Mouse (Mus musculus) adrenal gland, adult (tissue): ENCODE measurements at regions not wholly inside any gene's neighbourhood (a gene's known extent, or its start where the extent isn't known, plus 50 kb on each side); places are given as distances from the start of the nearest gene placed in this dataset.
A peak's percentile ranks its signal among the peaks of the same experiment; 100 is the strongest.

Source experiments
- DNase-seq, 2 experiments: peaks; one replicate each; pipeline ENCODE4 v3.0.0; 2022 to 2023; ENCODE audit warnings: low spot score in 1 of 2; ENCODE audit not compliant: inconsistent age in 2 of 2

DNA sequence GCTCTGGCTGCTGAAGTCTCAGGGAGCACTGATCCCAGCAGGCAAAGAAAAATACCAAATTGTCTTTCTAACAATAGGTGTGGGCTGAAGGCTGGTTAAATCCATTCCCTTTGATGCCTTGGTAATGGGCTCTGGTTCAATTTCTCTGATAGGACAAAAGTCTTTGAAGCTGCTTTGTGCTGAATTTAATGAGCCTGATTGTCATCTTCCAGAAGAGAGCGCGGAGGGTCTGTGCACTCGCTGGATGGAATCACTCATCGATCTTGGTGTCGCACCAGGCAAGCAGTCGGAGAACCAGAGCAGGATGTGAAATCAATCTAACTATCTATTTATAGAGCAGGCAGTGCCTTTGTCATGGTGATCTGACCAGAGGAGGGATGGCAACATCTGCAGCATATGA lies 274.6 kb upstream of the Trib2 start:
- DNase-seq, result peak; percentile 9 to 26

DNA sequence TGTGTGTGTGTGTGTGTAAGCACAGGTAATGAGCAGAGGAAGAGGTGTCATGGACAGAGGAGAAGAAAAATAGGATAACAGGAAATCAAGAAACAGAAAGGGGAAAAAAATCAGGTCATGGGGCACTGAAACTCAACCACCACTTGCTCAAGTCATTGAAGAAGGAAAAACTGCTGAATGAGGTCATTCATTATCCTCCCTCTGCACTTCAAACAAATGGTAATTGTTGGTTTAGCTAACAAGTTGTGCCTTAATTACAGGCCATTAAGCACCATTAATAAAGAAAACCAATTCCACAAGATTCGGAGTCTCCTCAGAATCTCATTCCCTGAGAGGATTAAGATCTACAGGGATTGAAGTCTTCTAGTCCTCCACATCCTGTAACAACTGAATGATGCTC lies 266.5 kb upstream of the Trib2 start:
- DNase-seq, result no peak

DNA sequence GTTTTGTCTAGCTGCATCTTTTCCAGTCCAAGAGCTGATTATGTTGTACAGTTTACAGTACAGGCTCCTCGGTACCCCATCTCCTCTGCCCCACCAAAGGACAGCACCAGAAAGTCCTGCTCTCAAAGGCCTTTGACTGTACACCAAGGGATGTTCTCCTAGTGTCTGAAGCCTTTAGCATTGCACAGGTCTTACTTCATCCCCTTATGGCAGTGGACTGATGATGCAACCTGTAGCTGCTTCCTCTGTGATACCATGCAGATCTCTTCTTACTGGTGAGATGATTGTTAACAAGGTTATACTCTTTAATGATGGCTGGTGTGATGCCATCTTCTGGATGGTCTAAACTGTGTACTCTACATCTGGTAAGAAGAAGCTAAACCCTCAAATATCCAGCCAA lies 260.5 kb upstream of the Trib2 start:
- DNase-seq, result no peak

DNA sequence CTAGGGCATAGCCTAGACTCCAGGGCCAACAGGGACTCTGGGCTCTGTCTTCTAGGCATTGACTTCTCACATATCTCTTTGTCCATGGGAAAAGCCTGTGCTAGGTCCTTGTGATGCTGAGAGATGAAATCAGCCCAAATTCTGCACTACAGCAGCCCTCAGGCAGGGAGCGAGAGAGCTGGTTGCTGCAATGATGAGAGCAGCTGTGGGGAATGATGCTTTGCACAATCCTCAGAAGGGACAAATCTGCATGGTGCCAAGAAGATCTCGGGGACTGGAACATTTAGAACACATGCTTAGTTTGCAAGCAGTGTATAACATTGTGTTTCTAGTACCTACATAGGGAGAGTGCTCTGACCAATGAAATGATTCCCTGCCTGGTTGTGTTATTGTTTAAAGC lies 259.2 kb upstream of the Trib2 start:
- DNase-seq, result no peak

DNA sequence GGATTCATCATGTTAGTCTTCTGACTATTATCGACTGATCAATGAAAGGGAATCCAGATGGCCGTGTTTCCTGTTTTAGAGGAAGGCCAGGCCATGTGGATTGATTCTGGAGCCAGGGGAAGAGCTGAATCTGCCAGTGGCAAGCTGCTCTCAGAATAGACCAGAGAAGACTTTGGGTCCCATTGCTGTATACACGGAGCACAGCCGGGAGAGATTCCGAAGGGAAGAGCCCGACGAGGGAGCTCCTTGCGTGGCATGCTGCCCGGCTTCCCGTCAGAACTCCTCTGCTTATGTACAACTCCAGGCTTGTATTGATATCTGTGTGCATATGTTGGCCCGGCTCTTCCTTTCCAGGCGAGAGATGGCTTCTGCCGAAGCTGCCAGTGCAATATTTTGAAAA lies 252.2 kb upstream of the Trib2 start:
- DNase-seq, result no peak

DNA sequence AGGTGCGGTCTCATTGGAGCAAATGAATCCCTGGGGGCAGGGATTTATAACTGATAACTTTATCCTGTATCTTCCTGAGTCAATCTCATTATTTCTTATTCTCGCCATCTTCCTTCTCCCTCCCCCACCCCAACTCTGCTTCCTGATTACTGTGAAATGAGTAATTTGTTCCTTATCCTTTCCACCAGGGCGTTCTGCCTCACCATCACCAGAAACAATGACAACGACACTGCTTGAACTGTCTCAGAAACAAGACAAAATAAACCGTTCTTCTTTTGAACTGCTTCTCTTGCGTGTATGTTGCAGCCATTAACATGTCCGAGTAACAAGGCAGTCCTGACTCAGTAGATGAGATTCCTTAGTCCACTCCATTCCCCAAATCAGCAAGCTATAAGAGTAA lies 246.0 kb upstream of the Trib2 start:
- DNase-seq, result no peak

DNA sequence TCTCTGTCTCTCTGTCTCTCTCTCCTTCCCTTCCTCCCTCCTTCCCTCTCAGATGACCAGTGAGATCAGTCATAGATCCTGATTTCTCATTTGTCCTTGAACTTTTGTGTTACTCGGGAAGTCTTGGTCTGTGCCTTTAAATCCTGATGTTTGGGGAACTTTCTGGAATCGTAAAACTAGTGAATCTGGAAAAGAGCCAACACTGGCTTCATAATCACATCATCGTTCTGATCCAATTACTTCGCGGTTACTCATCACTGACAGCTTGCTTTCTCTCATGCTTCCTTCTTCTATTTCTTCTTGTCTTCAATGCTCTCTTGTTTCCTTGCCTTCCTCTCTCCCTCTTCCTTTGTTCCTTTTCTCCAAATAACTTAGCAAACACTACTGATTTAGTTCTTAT lies 243.7 kb upstream of the Trib2 start:
- peak; percentile 17 to 76 for DNase-seq

DNA sequence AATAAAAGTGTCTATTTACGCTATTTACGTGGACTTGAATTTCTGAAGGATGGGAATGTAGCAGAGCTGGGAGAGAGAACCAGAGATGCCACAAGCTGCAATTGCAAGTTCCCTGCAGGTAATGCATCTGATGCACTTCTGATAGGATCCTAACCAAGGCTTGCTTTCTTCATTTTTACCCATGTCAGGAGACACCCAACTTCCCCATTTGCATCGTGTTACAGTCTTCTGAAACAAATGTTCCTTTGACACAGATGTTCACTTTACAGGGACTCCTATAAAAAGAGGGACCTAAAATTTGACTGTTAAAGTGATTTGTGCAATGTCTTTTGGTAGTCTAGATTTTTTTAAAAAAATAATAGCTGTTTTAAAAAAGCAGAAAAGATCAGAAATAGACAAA lies 241.5 kb upstream of the Trib2 start:
- DNase-seq, result no peak

DNA sequence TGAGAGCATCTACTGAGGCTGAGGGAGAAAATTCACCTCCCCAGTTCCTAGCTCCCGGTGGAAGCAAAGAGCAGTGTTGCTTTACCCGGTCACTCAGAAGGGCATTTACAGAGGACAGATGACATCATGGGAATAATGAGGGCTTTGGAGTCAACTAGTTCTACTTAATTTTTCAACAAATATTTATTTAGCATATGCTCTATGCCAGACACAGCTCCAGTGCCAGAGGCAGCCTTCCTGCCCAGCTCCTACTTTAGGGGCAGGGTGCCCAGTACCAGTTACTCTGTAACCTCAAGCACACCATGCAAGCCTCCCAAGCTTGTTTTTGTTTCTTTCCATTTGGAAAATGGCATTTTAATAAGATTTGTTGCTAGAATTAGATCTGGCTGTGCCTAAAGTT lies 240.1 kb upstream of the Trib2 start:
- DNase-seq, result no peak

DNA sequence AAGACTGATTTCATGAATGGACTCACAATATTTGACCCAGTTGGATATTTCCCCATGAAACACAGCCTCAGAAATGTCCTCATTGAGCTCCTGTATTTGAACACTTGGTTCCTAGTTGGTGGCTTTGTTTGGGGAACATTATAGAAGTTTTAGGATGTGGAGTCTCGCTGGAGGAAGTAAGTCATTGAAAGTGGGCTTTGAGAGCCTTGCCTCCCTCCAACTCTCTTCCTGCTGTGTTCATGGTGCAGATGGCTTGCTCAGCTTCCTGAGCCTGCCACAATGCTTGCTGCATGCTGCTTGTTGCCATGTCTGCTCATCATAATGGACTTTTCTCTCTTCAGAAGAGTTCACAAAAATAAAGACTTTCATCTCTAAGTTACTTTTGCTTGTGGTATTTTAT lies 239.5 kb upstream of the Trib2 start:
- DNase-seq, result no peak

DNA sequence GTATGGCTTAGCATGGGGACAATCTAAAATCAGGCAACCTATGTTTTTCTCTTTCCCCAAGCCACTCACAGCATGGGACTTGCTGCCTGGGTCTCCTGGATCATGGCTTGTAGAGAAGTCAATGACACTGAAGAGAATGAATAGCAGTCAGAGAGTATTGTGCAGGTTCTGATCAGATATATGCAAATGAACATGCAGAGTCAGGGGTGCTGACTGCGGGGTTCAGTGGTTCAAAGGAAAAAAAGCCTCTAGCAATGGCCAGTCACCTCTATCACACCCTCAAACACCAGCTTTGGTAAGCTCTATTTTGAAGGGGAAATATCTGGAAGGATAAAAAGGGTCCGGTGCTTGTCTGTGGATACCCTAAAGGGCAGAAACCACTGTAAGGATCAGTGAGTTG lies 237.9 kb upstream of the Trib2 start:
- no peak for DNase-seq

DNA sequence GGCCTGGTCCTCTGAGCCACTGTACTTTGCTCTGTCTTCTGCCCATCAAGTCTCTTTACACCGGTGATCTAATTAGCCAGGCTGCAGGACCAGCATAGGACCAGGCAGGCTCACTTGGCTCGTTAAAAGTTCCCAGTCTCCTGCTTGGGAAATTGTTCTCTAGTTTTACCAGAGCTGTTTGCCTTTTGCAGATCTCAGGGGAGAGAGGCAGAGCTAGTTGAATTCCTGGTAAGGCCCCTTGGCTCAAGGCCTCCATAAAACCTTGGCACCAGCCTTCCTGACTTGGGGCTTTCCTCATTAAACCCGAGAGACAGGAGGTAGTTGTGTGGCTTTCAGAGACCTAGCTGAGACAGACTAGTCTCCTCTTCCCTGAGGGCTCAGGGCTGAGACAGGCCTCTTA lies 237.0 kb upstream of the Trib2 start:
- peak in 1 of 2 experiments; percentile 64 for DNase-seq

DNA sequence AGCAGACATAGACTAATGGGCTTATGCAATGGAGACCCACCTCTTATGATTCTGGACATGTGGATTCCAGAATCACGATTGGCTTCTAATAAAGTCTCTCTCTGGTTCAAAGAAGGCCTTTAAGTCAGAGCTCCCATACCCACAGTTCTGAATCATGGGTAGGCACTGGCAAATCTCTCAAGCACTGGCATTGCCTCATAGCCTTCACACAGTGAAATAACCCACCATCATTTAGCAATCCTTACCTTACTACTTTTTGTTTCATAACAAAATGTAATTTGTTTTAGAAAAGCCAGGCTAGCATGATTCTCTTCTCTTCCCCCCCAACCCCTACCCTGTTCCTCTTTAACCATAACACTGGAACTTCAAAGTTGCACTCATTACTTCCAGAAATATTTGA lies 236.3 kb upstream of the Trib2 start:
- DNase-seq, result peak in 1 of 2 experiments; percentile 51

DNA sequence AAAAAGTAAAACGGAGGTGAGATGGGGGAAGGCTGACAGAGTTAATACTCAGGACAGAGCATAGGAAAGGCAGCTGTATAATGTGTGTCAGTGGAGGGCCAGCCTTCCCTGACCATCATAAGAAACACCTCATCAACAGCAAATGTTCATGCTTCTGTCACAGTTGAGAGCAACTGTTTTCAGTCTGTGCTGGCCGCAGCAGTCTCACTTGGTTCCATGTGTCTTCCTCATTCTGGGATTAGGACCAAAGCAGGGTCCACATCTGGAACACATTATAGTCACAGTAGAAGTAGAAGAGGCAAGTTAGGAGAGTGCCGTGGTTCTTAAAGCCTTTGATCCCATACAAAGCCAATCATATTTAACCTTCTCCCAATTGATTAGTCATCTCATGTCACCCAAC lies 235.6 kb upstream of the Trib2 start:
- no peak for DNase-seq

DNA sequence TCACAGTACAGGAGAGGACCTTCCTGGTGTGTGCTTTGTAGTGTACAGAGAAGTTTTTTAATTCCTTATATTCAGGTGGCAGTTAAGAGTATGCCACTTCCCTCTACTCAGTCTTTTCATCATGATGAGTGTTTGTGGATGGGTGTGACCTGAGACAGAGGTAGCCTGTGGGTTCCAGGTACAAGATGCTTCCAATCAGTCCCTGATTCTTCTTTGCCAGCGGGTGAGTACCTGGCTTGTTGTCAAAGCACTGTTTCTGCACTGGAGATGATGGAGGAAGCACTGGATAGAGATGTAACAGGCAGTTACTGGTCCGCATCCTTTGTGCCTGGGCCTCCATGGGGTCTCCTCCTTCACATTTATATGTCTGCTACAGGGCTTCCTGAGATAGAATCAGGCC lies 234.7 kb upstream of the Trib2 start:
- no peak for DNase-seq

DNA sequence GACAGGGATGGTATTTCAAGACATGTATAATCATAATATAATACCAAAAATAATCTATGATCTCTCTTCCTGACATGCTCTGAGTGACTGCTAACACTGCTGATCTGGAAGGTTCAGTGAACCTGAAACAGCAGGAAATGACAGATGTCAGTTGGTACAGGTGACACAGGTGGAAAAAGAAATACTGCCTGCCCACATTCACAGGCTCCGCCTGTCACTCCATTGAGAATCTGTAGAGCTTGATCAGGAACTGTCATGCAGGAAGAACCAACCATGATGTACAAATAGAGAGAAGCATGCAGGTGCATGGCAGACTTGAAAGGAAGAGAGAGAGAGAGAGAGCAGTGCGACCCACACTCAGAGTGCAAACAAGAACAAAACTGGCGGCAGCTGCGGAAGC lies 232.8 kb upstream of the Trib2 start:
- no peak for DNase-seq

DNA sequence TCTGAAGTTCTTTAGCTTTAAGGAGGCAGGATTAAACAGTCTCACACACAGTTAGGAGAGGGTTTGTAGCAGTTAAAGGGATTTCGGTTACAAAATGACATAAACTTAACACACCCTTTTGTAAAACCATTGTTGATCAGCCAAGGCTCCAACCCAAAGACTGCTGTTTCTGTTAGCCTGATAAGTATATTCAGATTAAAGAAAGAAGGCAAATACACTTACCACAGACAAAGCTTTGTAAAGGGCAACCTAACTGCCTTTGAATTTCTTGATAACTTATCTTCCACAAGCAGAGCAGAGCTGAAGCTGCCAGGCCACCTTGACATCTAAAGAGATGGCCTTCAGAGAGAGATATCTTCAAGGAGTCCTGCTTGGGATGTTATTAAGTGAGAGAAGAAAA lies 229.9 kb upstream of the Trib2 start:
- no peak for DNase-seq

DNA sequence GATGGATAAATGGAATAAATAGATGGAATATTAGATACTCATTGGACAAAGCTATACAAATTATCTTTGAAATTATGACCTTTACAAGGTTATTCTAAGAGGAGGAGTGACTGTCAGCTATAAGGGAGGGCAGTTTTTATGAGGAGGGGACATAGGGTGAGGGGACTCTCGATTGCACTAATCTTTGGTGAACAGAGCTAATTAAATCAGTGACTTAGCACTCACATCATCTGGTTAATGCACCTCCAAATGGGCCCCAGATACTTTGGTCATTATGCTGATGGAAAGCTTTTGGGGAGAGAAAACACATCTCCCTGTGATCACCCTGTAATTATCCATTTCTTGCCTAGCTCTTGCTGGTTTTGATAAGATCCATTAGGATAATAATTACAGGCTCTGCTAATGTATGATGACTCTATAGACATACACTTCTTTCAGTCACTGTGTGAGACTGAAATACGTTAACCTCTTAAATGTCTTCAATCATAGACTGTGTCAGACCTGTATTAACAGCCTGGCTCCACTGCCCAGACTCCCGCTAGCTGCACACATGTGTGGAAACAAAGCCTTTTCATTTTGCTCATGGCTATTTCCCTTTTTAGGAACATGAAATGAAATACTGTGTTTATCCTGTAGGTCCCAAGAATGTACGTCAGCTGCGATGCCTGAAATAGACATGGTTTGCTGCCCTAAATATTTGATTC lies 229.2 kb upstream of the Trib2 start:
- DNase-seq, result no peak

DNA sequence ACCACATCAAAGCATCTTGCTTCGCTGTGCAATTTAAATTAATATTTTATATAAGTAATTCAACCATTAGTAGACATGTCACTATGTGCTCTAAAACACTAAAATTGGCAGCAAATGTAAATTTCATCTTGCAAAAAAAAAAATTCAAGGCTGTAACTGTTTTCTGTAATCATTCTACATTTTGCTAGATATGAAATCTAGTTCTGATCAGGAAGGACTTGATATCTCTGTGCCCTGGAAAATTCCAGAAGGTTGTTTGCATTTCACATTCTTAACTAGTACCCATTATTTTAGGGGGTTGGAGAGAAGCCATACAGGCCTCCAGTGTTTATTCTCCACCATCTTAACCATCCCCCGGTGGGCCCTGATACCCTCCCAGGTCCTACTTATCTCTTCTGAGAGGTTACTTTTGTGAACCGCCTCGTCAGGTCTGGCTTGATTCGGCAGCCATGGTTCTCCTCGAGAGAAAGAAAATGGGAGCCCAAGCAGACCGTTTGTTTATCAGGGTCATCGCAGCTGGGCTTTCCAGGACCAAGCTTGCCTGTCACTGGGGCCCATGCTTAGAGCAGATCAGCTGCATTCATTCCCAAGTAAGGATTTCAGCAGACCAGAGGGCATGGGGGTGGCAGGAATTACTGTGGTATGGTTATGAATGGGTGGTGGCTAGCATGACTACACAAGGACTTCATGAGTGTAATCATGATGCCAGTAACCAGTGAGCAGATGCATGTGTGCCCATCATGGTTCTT lies 226.9 kb upstream of the Trib2 start:
- no peak for DNase-seq

DNA sequence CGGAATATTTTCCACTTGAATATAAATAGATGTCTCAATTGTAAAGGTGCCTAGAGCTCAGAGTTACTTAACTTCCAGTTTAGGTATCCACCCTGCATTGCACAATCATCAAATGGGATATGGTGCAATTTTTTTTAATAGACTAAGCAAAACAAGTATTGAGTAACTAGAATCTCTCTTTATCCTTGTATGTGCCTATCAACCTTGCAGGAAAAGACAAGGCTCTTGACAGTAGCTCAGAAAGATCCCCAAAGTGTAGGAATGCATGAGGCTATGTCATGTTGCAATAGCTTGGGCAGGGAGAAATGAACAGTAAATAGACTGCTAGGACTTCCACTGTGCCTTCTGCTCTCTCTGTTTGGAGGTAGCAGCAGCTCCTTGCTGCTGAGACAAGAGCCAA lies 225.6 kb upstream of the Trib2 start:
- peak in 1 of 2 experiments; percentile 72 for DNase-seq

DNA sequence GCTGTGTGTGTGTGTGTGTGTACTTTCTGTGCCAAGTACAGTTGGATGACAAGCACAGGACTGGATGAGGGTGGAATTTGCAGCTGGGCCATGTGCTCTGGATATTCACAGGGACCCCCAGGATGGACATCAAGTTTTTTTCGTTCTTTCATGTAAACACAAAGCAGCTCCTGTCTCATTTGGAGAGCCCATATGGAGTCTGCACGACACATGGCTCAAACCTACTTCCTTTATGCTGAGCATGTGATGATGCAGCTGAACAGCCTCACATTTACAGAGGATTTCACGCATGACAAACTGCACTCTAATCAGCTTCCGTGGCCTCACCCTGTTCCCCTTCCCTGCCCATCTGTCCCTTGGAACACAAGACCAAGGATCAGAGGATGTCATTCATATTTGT lies 224.4 kb upstream of the Trib2 start:
- no peak for DNase-seq

DNA sequence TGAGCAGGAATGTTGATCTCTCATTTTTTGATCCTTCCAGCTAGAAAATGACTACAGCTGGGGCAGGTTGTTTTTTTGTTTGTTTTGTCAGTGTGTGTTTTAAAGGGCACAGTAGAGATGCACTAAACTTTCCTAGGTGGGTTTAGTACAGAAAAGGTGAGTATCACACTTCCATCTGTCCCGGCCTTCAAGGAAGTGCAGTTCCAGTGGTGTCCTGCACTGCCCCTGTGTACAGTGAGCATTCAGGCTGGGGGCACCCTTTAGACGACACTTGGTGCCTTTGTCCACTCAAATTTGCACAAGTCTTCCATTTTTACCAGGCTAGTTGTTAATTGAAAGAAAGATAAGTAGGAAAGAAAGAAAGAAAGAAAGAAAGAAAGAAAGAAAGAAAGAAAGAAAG lies 218.8 kb upstream of the Trib2 start:
- DNase-seq, result no peak
